Mouse (Mus musculus): ENCODE data around the gene Dnajc11.

The Dnajc11 gene

GRCm38 (mm10) chr4:151981363-151981762, 47.9 kb downstream of the Dnajc11 start:
- in situ Hi-C loops (cut with MboI; ENCODE audit: unreplicated experiment in 2 of 2), result loop anchor here (5.0 to 25.0 kb wide), 4 partner anchors 46 to 456 kb away; partner anchors contain the start of genes Zbtb48 (in 2 of the 2), Hes3 (in 1 of the 2) and Icmt (in 1 of the 2)

- in situ Hi-C loops (cut with MboI; ENCODE audit: unreplicated experiment in 2 of 2), result loop anchor here (5.0 to 25.0 kb wide), 4 partner anchors 44 to 454 kb away; partner anchors contain the start of genes Zbtb48 (in 2 of the 2), Hes3 (in 1 of the 2) and Icmt (in 1 of the 2)
Observed at GRCm38 (mm10) chr4:151983043-151983442, 49.6 kb downstream of the Dnajc11 start.

- in situ Hi-C loops (cut with MboI; ENCODE audit: unreplicated experiment in 2 of 2), result loop anchor here (5.0 to 25.0 kb wide), 4 partner anchors 44 to 454 kb away; partner anchors contain the start of genes Zbtb48 (in 2 of the 2), Hes3 (in 1 of the 2) and Icmt (in 1 of the 2)
Observed at GRCm38 (mm10) chr4:151983560-151983959, 50.1 kb downstream of the Dnajc11 start.

- in situ Hi-C loops (cut with MboI; ENCODE audit: unreplicated experiment in 2 of 2), result loop anchor here in 1 of 2 experiments (25.0 kb wide), 2 partner anchors 301 to 451 kb away; partner anchors contain the start of genes Hes3 and Icmt
Observed at GRCm38 (mm10) chr4:151985886-151986285, 52.4 kb downstream of the Dnajc11 start.

GRCm38 (mm10) chr4:151986650-151987049, 53.2 kb downstream of the Dnajc11 start:
- in situ Hi-C loops (cut with MboI; ENCODE audit: unreplicated experiment in 2 of 2), result loop anchor here in 1 of 2 experiments (25.0 kb wide), 2 partner anchors 301 to 451 kb away; partner anchors contain the start of genes Hes3 and Icmt

GRCm38 (mm10) chr4:151988014-151988341, 54.5 kb downstream of the Dnajc11 start:
- in situ Hi-C loops (cut with MboI; ENCODE audit: unreplicated experiment in 2 of 2), result loop anchor here in 1 of 2 experiments (25.0 kb wide), 2 partner anchors 299 to 449 kb away; partner anchors contain the start of genes Hes3 and Icmt

GRCm38 (mm10) chr4:151988342-151989109, 55.0 kb downstream of the Dnajc11 start, which contains the start of gene Thap3:
Gene Thap3 (minus strand): TSS chr4:151988997.
- in situ Hi-C loops (cut with MboI; ENCODE audit: unreplicated experiment in 2 of 2), result loop anchor here in 1 of 2 experiments (25.0 kb wide), 2 partner anchors 299 to 449 kb away; partner anchors contain the start of genes Hes3 and Icmt

GRCm38 (mm10) chr4:151989110-151989488, 55.6 kb downstream of the Dnajc11 start:
- in situ Hi-C loops (cut with MboI; ENCODE audit: unreplicated experiment in 2 of 2), result loop anchor here in 1 of 2 experiments (25.0 kb wide), 2 partner anchors 298 to 448 kb away; partner anchors contain the start of genes Hes3 and Icmt

- in situ Hi-C loops (cut with MboI; ENCODE audit: unreplicated experiment in 2 of 2), result loop anchor here in 1 of 2 experiments (25.0 kb wide), 2 partner anchors 295 to 445 kb away; partner anchors contain the start of genes Hes3 and Icmt
Observed at GRCm38 (mm10) chr4:151992091-151992490, 58.6 kb downstream of the Dnajc11 start.

- in situ Hi-C loops (cut with MboI; ENCODE audit: unreplicated experiment in 2 of 2), result loop anchor here in 1 of 2 experiments (25.0 kb wide), 2 partner anchors 294 to 444 kb away; partner anchors contain the start of genes Hes3 and Icmt
Observed at GRCm38 (mm10) chr4:151993035-151993434, 59.5 kb downstream of the Dnajc11 start.

GRCm38 (mm10) chr4:151994228-151995171, 61.0 kb downstream of the Dnajc11 start:
- in situ Hi-C loops (cut with MboI; ENCODE audit: unreplicated experiment in 2 of 2), result loop anchor here in 1 of 2 experiments (25.0 kb wide), 2 partner anchors 293 to 443 kb away; partner anchors contain the start of genes Hes3 and Icmt

GRCm38 (mm10) chr4:151995371-151996172, 62.1 kb downstream of the Dnajc11 start:
- in situ Hi-C loops (cut with MboI; ENCODE audit: unreplicated experiment in 2 of 2), result loop anchor here in 1 of 2 experiments (25.0 kb wide), 2 partner anchors 292 to 442 kb away; partner anchors contain the start of genes Hes3 and Icmt

GRCm38 (mm10) chr4:151996173-151996950, 62.9 kb downstream of the Dnajc11 start, which contains the start of gene Phf13:
Gene Phf13 (minus strand): TSS chr4:151996258.
- in situ Hi-C loops (cut with MboI; ENCODE audit: unreplicated experiment in 2 of 2), result loop anchor here in 1 of 2 experiments (25.0 kb wide), 2 partner anchors 291 to 441 kb away; partner anchors contain the start of genes Hes3 and Icmt

- in situ Hi-C loops (cut with MboI; ENCODE audit: unreplicated experiment in 2 of 2), result loop anchor here in 1 of 2 experiments (25.0 kb wide), 2 partner anchors 290 to 440 kb away; partner anchors contain the start of genes Hes3 and Icmt
Observed at GRCm38 (mm10) chr4:151996951-151997222, 63.4 kb downstream of the Dnajc11 start.

GRCm38 (mm10) chr4:151997701-151998100, 64.2 kb downstream of the Dnajc11 start:
- in situ Hi-C loops (cut with MboI; ENCODE audit: unreplicated experiment in 2 of 2), result loop anchor here in 1 of 2 experiments (25.0 kb wide), 2 partner anchors 290 to 440 kb away; partner anchors contain the start of genes Hes3 and Icmt

GRCm38 (mm10) chr4:151999481-151999880, 66.0 kb downstream of the Dnajc11 start:
- in situ Hi-C loops (cut with MboI; ENCODE audit: unreplicated experiment in 2 of 2), result loop anchor here in 1 of 2 experiments (25.0 kb wide), 2 partner anchors 288 to 438 kb away; partner anchors contain the start of genes Hes3 and Icmt

GRCm38 (mm10) chr4:152000906-152001305, 67.4 kb downstream of the Dnajc11 start:
- in situ Hi-C loops (cut with MboI; ENCODE audit: unreplicated experiment in 2 of 2), result loop anchor here in 1 of 2 experiments (25.0 kb wide), 1 partner anchor 1639 kb away; no protein-coding TSS in a partner anchor

- in situ Hi-C loops (cut with MboI; ENCODE audit: unreplicated experiment in 2 of 2), result loop anchor here in 1 of 2 experiments (25.0 kb wide), 1 partner anchor 1639 kb away; no protein-coding TSS in a partner anchor
Observed at GRCm38 (mm10) chr4:152001335-152001734, 67.8 kb downstream of the Dnajc11 start.

All from v-Abl transformed pro-B cells (cell line).